Mouse (Mus musculus) lung, adult 2 months (tissue): Measurements from ENCODE around the gene Madcam1. TPM values are rescaled to one million over a fixed set of nuclear protein-coding genes. Genes with fewer than 3 reads are reported as not detected.

Source experiments
- DNase-seq: peaks from one replicate; pipeline ENCODE4 v3.0.0; 2022
- H3K4me1 ChIP-seq: fragments of 200-500 bp; 2 replicates; pipeline ENCODE4 v1.6.1; 2011; ENCODE audit warnings: low read length; ENCODE audit not compliant: control insufficient read depth, insufficient read depth
- H3K4me3 ChIP-seq: fragments of 200-500 bp; replicated peaks from 2 replicates; pipeline ENCODE3; 2011; ENCODE audit warnings: low read depth, mild to moderate bottlenecking, control low read depth, low read length; ENCODE audit errors: extremely low read depth
- CTCF ChIP-seq: fragments of 200-500 bp; IDR thresholded peaks from 2 replicates; pipeline ENCODE4 v1.5.1; 2011; ENCODE audit warnings: mild to moderate bottlenecking, low read length, control low read depth; ENCODE audit not compliant: insufficient read depth
- POLR2A ChIP-seq: fragments of 200-500 bp; IDR thresholded peaks from 2 replicates; pipeline ENCODE4 v1.6.1; 2011; ENCODE audit warnings: low read depth, mild to moderate bottlenecking, control low read depth, low read length, borderline replicate concordance; ENCODE audit errors: extremely low read depth
- WGBS: fragments of 180-500 bp; shearing (Covaris S2); methylation state at CpG from one replicate; pipeline ENCODE4 v1.1.7; 2018; 5-methylcytosine and 5-hydroxymethylcytosine counted together
- polyA plus RNA-seq: library from polyadenylated mRNA; depleted of rRNA; stranded (reverse); fragments of >200 nt; gene quantifications from 2 replicates; pipeline ENCODE4 v1.2.3, GENCODE M21; 2012

Madcam1 gene
- polyA plus RNA-seq, 1 experiment, result 0.13 TPM

DNA sequence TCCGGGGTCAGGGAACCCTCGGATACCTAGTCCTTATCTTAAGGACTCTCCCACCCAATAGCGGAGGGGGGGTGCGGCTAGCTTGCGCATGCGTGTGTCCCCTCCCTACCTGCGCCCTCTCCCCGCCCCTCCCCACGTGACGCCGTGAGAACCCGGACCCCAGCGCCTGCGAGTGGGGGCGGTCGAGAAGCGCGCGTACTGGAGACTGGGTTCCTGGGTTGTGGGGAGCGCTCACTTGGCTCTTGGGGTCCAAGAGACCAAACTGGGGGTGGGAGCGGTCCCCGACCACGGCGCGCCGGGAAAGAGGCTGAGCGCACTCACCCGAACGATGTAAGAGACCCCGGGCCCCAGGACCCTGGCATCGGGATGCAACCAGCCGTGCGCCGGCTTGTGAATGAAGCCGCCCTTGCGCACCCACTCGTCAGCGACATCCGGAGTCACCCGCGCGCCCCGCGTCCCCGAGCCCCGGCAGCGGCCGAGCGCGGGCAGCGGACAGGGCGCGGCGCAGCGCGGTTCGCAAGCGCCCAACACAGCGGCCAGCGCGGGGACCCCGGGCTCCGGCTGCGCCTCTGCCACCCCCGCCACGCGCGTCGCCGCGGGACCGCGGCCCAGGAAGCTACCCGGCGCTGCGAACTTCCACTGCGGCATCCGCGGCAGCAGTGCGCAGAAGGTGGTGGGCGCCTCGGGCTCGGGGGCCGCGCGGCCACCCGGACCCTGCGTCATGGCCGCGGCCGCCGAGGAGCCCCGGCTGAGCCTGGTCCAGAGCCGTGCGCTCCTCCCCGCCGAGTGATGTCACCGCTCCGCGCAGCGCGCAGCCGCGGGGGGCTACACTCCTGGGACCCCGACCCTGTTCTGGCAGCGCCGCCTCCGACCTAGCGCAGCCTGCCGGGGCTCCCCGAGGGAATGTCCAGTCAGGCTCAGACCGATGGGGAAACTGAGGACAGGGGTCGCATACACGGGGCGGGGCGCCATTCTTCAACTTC is 26.9 kb upstream of the Madcam1 start, which contains the start of gene Shc2:
Gene Shc2, minus strand, starts transcription at position 791 of the 983 bp plus-strand sequence.
- Histone ChIP-seq H3K4me1 (no peaks in the 10 kb centered on the region), H3K4me3 (no peak within 1 kb of the TSS)
- no peak for DNase-seq

DNA sequence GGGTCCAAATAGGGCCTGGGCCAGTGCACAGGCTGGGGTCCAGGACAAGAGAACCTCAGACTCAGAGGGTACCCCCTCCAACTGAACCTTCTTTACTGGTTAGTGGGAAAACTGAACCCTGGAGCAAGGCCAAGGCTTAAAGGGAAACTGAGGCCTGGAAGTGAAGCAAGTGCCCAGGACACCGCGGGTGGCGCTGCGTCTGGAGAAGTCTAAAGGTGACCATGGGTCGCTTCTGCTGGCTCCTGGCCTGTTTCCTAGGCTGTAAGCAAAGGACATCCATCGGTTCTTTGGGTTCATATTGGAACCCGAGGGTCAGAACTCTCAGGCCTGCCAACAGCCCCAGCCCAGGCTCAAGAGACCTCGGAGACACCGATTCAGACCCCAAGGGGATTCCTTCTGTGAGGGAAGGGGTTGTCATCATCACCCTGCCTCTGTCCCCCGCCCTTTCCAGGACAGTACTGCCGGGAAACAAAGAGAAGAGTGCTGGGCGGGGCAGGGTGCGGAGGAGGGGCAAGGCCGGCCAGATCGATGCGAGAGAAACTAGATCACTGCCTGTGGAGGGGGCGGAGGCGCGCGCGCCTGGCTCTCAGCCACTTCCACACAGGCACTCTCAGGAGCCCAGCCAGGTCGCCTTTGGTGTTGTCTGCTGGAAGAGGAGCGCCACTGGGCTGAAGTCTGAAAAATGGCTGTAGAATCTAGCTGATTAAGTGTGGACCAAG is 25.7 kb upstream of the Madcam1 start:
- no peaks in the 10 kb centered on the region for H3K4me1 ChIP-seq
- WGBS, result 10% methylated on average over 23 of the region's 23 CpGs
- TF ChIP-seq POLR2A (no peak), CTCF (no peak)
- H3K4me3 ChIP-seq, result no peak overlapping the region
- no peak for DNase-seq

More for the DNA sequence above, 26.9 kb upstream of the Madcam1 start, which contains the start of gene Shc2:
- 1% methylated on average over 116 of the region's 116 CpGs for WGBS
- no peak for TF ChIP-seq CTCF
- no peak for TF ChIP-seq POLR2A

DNA sequence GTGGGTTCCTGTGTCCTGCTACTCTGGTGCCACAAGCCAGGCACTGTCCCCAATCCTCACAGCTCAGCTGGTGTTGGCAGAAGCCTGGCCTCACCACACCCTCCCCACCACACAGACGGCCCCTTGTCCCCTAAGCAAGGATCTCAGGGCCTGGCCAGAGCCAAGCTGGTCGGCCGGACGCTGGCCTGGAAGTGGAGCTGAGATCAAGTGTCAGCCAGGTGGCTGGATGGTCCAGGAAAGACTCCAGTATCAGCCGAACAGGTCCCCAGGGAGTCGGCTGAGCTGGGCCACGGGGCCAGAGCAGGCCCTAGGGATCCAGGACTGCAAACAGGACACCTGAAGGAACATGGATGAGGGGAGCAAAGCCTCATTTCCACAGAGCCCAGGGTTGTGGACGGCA is 18.6 kb upstream of the Madcam1 start, which contains the start of gene Odf3l2:
Gene Odf3l2, minus strand, starts transcription at position 28 of the 400 bp plus-strand sequence.
- TF ChIP-seq CTCF (no peak), POLR2A (no peak)
- 63% methylated on average over 8 of the region's 8 CpGs for WGBS
- no peaks in the 10 kb centered on the region for H3K4me1 ChIP-seq
- no peak within 1 kb of the TSS for H3K4me3 ChIP-seq
- DNase-seq, result no peak

DNA sequence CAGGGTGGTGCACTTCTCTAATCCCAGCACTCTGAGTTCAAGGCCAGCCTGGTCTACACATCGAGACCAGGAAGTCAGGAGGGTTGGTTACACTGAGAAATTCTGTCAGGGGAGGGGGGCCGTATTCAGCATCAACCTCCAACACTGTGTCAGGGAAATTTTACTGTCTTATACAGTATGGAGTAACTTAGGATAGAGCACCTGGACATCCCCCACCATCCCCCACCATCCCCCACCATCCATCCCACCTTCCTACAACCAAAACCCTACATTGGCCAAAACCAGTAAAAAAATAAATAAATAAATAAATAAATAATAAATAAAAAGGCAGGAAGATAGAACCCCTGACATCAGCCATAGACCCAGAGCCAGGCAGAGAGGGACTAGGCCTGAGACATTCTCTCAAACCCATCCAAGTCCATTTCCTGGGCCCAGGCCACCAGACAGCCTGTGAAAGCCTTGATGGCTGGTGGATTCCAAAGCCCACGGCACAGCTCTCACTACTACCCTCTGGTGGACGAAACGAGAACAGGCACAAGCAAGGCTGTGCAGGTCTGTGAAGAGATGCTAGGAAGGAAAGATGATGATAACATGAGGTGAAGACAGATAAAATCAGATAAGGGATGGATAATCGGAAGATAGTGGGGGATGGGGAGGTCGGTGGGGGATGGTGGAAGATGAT is 15.1 kb upstream of the Madcam1 start:
- H3K4me1 ChIP-seq, result no peaks in the 10 kb centered on the region
- TF ChIP-seq POLR2A (no peak), CTCF (peak; percentile 95)
- peak; percentile 54 for DNase-seq
- WGBS, result 26% methylated on average over 7 of the region's 7 CpGs
- H3K4me3 ChIP-seq, result no peak overlapping the region

GRCm38 (mm10) chr10:79652789-79653188 is 11.6 kb upstream of the Madcam1 start:
- Histone ChIP-seq H3K4me1 (no peaks in the 10 kb centered on the region), H3K4me3 (no peak overlapping the region)
- TF ChIP-seq POLR2A (no peak), CTCF (no peak)
- no peak for DNase-seq
- WGBS, result 69% methylated on average over 7 of the region's 7 CpGs

DNA sequence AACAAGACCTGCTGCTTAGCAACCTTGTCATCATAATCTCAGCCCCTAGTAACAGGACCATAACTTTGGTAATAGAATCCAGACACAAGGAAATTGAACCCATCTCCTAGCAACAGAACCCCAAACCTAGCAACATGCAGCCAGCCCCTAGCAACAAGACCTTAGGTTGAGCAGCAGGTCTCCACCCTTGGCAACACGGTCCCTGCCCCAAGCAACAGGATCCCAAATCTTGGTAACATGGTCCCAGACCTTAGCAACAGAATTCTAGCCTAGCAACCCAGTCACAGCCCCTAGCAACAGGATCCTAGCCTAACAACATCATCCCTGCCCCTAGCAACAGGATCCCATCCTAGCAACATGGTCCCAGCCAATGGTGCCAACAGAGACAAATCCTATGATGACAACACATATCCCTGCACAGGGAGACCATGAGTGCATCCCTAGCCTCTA is 9.4 kb upstream of the Madcam1 start:
- TF ChIP-seq POLR2A, result no peak
- no peak for TF ChIP-seq CTCF
- no peak for DNase-seq
- WGBS, result 31% methylated on average over 1 of the region's 1 CpGs
- Histone ChIP-seq H3K4me3 (no peak overlapping the region), H3K4me1 (no peaks in the 10 kb centered on the region)

GRCm38 (mm10) chr10:79658829-79659228 is 5.5 kb upstream of the Madcam1 start:
- TF ChIP-seq POLR2A (no peak), CTCF (no peak)
- 33% methylated on average over 4 of the region's 4 CpGs for WGBS
- H3K4me3 ChIP-seq, result no peak overlapping the region
- no peak for DNase-seq
- no peaks in the 10 kb centered on the region for H3K4me1 ChIP-seq

DNA sequence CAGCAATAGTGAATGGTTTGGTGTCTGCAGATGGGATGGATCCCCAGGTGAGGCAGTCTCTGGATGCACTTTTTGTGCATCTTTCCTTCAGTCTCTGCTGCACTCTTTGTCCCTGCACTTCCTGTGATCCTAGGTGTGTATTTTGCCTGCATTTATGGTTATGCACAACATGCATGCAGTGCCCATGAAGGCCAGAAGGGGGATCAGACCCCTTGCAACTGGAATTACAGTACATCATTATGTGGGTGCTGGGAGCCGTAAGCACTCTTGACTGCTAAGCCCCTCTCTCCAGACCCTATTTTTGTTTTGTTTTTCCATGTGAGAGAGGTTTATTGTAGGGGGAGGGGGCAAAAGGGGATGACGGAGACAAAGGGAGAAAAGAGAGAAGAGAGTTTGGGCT is 4.1 kb upstream of the Madcam1 start:
- Histone ChIP-seq H3K4me3 (no peak overlapping the region), H3K4me1 (no peaks in the 10 kb centered on the region)
- 85% methylated on average over 2 of the region's 2 CpGs for WGBS
- DNase-seq, result no peak
- TF ChIP-seq CTCF, result no peak
- no peak for TF ChIP-seq POLR2A

- H3K4me1 ChIP-seq, result no peaks in the 10 kb centered on the region
- DNase-seq, result no peak
- no peak for TF ChIP-seq POLR2A
- TF ChIP-seq CTCF, result no peak
- 18% methylated on average over 2 of the region's 3 CpGs for WGBS
- no peak overlapping the region for H3K4me3 ChIP-seq
Observed at GRCm38 (mm10) chr10:79661861-79662260, 2.5 kb upstream of the Madcam1 start.
